Mouse (Mus musculus) mouse trophoblast stem cell (cell line): ENCODE measurements around the gene Grem2.

ENCODE experiments used
- in situ Hi-C, 2 experiments: fragments of 300-500 bp; cut with MseI, MboI; formaldehyde crosslinking; loops; 2 replicates in 1 of 2; 3 replicates in 1 of 2; pipeline ENCODE4 v1.15.1; 2025

Grem2 gene

GRCm38 (mm10) chr1:174788617-174789016 is 133.0 kb downstream of the Grem2 start:
- in situ Hi-C loops: no loop called here
